Mouse (Mus musculus): ENCODE data around the gene Tbc1d9b.

- TF ChIP-seq CTCF (IDR thresholded peaks at IDR 0.05; ENCODE audit: borderline replicate concordance, insufficient read depth, low read length) (no peak), POLR2A (IDR thresholded peaks at IDR 0.05; ENCODE audit: low read depth, low read length) (no peak)
These were observed 16.8 kb downstream of the Tbc1d9b start for GRCm38 (mm10) chr11:50147958-50148476.

Measured in embryonic fibroblast, embryonic 13.5 days (primary cell).